Mouse (Mus musculus) C2C12 (cell line): ENCODE measurements around the gene Lypd6b. TPM values are rescaled to one million over a fixed set of nuclear protein-coding genes. Genes with fewer than 3 reads are reported as not detected.

Experiments
- H3K27me3 ChIP-seq: one replicate; pipeline ENCODE4 v1.6.1; 2011; ENCODE audit not compliant: control insufficient read depth, insufficient read depth, insufficient read length
- H3K36me3 ChIP-seq: one replicate; pipeline ENCODE4 v1.6.1; 2011; ENCODE audit not compliant: control insufficient read depth, insufficient read depth
- H3K4me3 ChIP-seq: one replicate; pipeline ENCODE4 v1.5.1; 2011; ENCODE audit warnings: mild to moderate bottlenecking, control low read depth; ENCODE audit not compliant: poor library complexity, insufficient read depth, severe bottlenecking
- H3K79me2 ChIP-seq: one replicate; pipeline ENCODE4 v1.6.1; 2011; ENCODE audit not compliant: control insufficient read depth, insufficient read depth
- H3K79me3 ChIP-seq: one replicate; pipeline ENCODE4 v1.6.1; 2011; ENCODE audit warnings: low read depth, control low read depth
- H3ac ChIP-seq: one replicate; pipeline ENCODE3; 2011; ENCODE audit warnings: low read depth; ENCODE audit not compliant: control insufficient read depth, insufficient read length
- CEBPB ChIP-seq: IDR thresholded peaks from one replicate; pipeline ENCODE4 v1.6.1; 2011; ENCODE audit warnings: low read depth, mild to moderate bottlenecking, control low read depth, moderate library complexity
- CTCF ChIP-seq: IDR thresholded peaks from one replicate; pipeline ENCODE4 v1.5.1; 2011; ENCODE audit not compliant: control insufficient read depth, insufficient read depth, insufficient read length
- FOSL1 ChIP-seq: IDR thresholded peaks from one replicate; pipeline ENCODE4 v1.8.0; 2011; ENCODE audit warnings: mild to moderate bottlenecking, low read length; ENCODE audit not compliant: poor library complexity, insufficient read depth, severe bottlenecking
- MAX ChIP-seq: IDR thresholded peaks from one replicate; pipeline ENCODE4 v1.6.1; 2011; ENCODE audit warnings: mild to moderate bottlenecking, control low read depth
- MYOD1 ChIP-seq: IDR thresholded peaks from one replicate; pipeline ENCODE4 v1.6.1; 2011; ENCODE audit warnings: low read depth; ENCODE audit not compliant: control insufficient read depth, insufficient read length
- MYOG ChIP-seq: IDR thresholded peaks from one replicate; pipeline ENCODE4 v1.6.1; 2011; ENCODE audit not compliant: control insufficient read depth, insufficient read length; ENCODE audit errors: extremely low read depth
- USF1 ChIP-seq: IDR thresholded peaks from one replicate; pipeline ENCODE4 v1.6.1; 2011; ENCODE audit warnings: low read depth, mild to moderate bottlenecking, control low read depth, moderate library complexity
- polyA plus RNA-seq: library from polyadenylated mRNA; unstranded; fragments of >200 nt; fragmentation: generic; extraction: Trizol; gene quantifications from one replicate; pipeline ENCODE4 v1.2.1, GENCODE M21; 2012; ENCODE audit warnings: missing spikeins

Gene Lypd6b
- polyA plus RNA-seq, 1 experiment: 0.02 TPM

DNA sequence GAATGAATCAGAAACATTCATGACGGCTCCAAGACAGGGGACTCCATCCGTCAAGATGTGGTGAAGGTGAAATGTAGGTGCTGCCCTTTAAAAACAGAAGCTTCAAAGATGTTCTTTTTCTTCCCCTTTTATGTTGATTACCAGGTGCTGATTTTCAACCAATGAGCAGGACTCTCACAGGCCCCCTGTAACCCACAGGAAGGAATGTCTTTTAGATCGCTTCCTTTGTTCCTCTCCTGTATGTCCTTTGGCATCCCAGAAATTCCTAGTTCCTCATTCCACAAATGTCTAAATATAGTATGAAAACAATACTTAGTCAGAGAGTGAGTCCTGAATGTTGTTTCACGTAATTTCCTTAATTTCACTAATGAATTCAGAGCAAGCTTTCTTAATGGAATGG is 164.2 kb downstream of the Lypd6b start:
- no peaks in the 10 kb centered on the region for H3K27me3 ChIP-seq

DNA sequence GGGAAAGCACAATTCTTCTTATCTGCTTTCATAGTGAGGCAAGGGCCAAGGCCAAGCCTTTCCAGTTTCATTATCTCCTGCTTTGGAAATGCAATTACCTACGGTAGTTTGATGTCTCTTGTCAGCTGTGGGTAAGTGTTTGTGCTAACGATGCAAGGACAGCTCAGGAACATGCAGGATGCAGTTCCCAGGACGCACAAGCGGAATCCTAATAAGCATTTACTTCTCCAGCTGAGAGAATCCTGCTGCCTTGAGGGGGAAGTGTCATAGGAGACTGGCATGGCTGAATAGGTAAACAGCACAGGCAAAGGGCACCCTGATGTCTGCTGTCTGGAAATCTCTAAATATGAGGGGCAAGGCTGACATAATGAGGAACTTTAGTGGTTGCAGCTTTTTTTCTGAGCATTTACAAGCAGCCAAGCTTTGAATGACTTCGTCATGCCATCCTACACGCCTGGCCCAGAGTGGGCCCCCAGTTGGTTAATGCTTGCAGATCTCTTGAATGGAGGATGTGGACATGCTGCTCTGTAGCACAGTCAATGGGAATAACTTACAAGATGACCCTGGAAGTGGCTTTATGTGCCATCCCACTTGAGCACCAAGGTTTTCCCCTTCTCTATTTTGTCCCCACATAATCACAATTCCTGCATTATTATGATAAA is 165.3 kb downstream of the Lypd6b start:
- no peak for TF ChIP-seq CTCF
- no peak overlapping the region for H3K4me3 ChIP-seq
- no peaks in the 10 kb centered on the region for H3K79me2 ChIP-seq

More for the DNA sequence above, 164.2 kb downstream of the Lypd6b start:
- H3K79me3 ChIP-seq: no peaks in the 10 kb centered on the region
- H3ac ChIP-seq: no peak overlapping the region
- H3K79me2 ChIP-seq: no peaks in the 10 kb centered on the region
- TF ChIP-seq CTCF: no peak
- TF ChIP-seq MAX: no peak
- TF ChIP-seq MYOD1: no peak
- TF ChIP-seq USF1: no peak
- TF ChIP-seq MYOG: no peak
- no peaks in the 10 kb centered on the region for H3K36me3 ChIP-seq
- H3K4me3 ChIP-seq: no peak overlapping the region

DNA sequence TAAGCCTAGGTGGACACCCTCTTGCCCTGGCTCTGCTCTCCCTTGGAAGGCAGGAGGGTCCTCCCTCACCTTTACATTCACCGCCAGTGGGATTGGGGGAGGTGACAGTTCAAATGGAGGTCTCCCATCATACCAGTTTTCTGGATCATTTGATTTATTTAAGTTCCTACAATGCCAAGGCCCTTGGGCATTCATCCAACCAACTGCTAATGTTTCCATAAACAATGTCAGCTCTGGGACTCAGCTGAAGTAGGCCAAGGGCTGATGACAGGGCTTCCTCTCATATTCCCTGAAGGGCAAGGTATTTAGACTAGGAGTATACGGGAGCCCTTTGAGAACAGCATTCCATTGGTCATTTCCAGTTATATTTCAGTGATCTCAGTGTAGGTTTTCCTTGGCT is 170.0 kb downstream of the Lypd6b start:
- Histone ChIP-seq H3K4me3 (no peak overlapping the region), H3ac (no peak overlapping the region), H3K79me2 (no peaks in the 10 kb centered on the region), H3K27me3 (no peaks in the 10 kb centered on the region), H3K79me3 (no peaks in the 10 kb centered on the region), H3K36me3 (no peaks in the 10 kb centered on the region)
- no peak for TF ChIP-seq CTCF
- no peak for TF ChIP-seq MYOG
- no peak for TF ChIP-seq MAX
- TF ChIP-seq CEBPB: no peak
- TF ChIP-seq FOSL1: no peak
- no peak for TF ChIP-seq MYOD1
- no peak for TF ChIP-seq USF1

More for the DNA sequence above, 165.3 kb downstream of the Lypd6b start:
- Histone ChIP-seq H3K79me3 (no peaks in the 10 kb centered on the region), H3K36me3 (no peaks in the 10 kb centered on the region), H3ac (no peak overlapping the region), H3K27me3 (no peaks in the 10 kb centered on the region)

DNA sequence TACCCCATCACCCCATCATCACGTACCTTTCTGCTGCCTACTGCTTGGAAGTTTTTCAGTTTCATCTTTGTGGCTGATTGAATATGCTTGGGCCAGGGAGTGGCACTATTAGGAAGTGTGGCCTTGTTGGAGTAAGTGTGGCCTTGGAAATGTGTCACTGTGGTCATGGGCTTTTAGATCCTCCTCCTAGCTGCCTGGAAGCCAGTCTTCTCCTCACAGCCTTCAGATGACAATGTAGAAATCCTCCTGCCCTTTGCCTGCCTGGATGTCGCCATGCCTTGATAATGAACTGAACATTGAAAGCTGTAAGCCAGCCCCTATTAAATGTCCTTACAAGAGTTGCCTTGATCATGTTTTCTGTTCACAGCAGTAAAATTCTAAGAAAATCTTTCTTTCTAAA is 174.5 kb downstream of the Lypd6b start:
- Histone ChIP-seq H3K36me3 (no peaks in the 10 kb centered on the region), H3ac (no peak overlapping the region), H3K79me3 (no peaks in the 10 kb centered on the region), H3K79me2 (no peaks in the 10 kb centered on the region), H3K4me3 (no peak overlapping the region), H3K27me3 (no peaks in the 10 kb centered on the region)
- TF ChIP-seq FOSL1 (no peak), MYOD1 (no peak), MAX (no peak), CTCF (no peak), MYOG (no peak), CEBPB (no peak), USF1 (no peak)

DNA sequence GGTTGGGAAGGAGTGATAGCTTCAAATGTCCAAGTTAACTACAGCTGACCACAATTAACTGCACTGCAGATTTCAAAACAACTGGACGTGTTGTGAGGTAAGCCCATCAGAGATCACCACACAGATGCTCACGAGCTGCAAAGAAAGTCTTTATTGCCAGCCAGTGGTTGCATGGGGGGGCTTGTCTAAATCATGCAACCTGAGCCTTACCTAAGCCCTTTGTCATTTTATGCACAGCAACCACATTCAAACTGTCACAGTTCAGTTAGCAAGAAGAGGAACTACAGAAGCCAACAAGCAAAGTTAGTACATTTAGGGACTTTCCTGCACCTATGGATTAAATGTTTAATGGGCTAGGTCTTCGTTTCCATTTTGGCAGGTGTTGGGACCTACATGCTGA is 177.4 kb downstream of the Lypd6b start:
- Histone ChIP-seq H3K36me3 (no peaks in the 10 kb centered on the region), H3ac (no peak overlapping the region), H3K79me3 (no peaks in the 10 kb centered on the region), H3K27me3 (no peaks in the 10 kb centered on the region), H3K79me2 (no peaks in the 10 kb centered on the region), H3K4me3 (no peak overlapping the region)
- no peak for TF ChIP-seq CEBPB
- no peak for TF ChIP-seq MYOG
- TF ChIP-seq MYOD1: no peak
- TF ChIP-seq CTCF: no peak
- no peak for TF ChIP-seq MAX
- TF ChIP-seq USF1: no peak
- TF ChIP-seq FOSL1: no peak

DNA sequence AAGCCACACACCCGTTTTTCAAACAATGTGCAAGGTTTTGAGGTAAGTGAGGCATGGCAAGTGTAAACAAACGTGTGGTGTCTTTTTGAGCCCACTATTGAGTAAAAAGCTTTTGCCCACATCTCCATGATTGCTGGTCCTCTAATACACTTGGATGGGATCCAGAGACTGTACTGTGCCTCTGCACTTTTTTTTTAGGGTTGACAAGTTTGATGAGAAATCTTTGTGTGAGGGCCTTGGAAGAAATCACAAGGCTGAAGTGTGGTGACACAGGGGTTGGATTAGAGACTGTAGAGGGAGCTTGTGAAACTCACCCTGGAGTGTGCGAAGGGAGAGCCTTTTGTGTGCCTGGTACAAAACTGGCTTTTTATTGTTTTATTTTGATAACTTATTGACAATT is 180.3 kb downstream of the Lypd6b start:
- H3K79me3 ChIP-seq: no peaks in the 10 kb centered on the region
- TF ChIP-seq MYOD1: no peak
- no peak for TF ChIP-seq CEBPB
- no peak for TF ChIP-seq CTCF
- TF ChIP-seq USF1: no peak
- TF ChIP-seq MYOG: no peak
- no peak for TF ChIP-seq FOSL1
- no peak for TF ChIP-seq MAX
- no peak overlapping the region for H3K4me3 ChIP-seq
- H3K36me3 ChIP-seq: no peaks in the 10 kb centered on the region
- H3K27me3 ChIP-seq: no peaks in the 10 kb centered on the region
- no peak overlapping the region for H3ac ChIP-seq
- no peaks in the 10 kb centered on the region for H3K79me2 ChIP-seq
